8 mouse cellular contexts compared by ENCODE assay signal in the genomic region with DNA sequence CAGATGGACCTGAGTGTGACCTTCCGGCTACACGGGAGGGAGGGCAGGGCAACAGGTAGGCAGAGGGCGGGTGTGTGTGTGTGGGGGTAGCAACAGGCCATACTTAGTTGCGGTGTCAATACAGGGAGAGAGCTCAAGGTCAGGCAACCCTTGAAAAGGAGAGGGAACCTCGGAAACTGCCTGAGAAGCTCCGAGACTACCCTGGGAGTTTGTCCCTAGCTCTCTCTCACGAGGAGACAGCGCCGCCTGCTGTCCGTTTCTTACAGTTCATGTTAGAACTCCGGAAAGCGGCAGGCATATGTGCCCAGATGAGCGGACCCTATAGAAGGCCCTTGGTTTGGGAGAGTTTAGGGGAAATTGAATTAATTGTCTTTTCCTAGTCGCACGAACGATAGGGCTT. TPM values are rescaled to one million over a fixed set of nuclear protein-coding genes. Genes with fewer than 3 reads are reported as not detected.
DNase-seq lines count a peak whose midpoint lies in the region; ATAC-seq lines count a peak whose summit lies in the region.

No protein-coding gene starts in this region.

- no peaks in the 10 kb centered on the region for H3K4me1 ChIP-seq in hindbrain, embryonic 14.5 days (replicated peaks; ENCODE audit: control insufficient read depth, insufficient read depth, low read length)

- no peak overlapping the region for H3K4me2 ChIP-seq in hindbrain, embryonic 14.5 days (replicated peaks)

- ATAC-seq in hindbrain, embryonic 14.5 days (ENCODE audit: low FRiP score), result peak; percentile 31

- no peak overlapping the region for H3K9ac ChIP-seq in hindbrain, embryonic 14.5 days

- H3K27ac ChIP-seq in hindbrain, embryonic 14.5 days, result no peak overlapping the region

- WGBS in hindbrain, embryonic 14.5 days, result 6% methylated on average over 16 of the region's 16 CpGs

- peaks cover 65% of the 10 kb centered on the region for H3K27me3 ChIP-seq in hindbrain, embryonic 14.5 days (ENCODE audit: control insufficient read depth, insufficient read depth, low read length)

- DNase-seq in MN1 (ENCODE audit: low spot score), result peak; percentile 93
- DNase-seq in cerebellum, adult 9-10 months, result peak; percentile 71
- peak; percentile 74 to 79 for DNase-seq in frontal cortex, postnatal 25 days (ENCODE audit: low spot score in 2 of 2)
- DNase-seq in hindbrain, embryonic 14.5 days (ENCODE audit: low spot score), result peak; percentile 95
- peak; percentile 77 to 97 for DNase-seq in layer of hippocampus, postnatal 25 days (ENCODE audit: extremely low spot score in 1 of 2, low spot score in 1 of 2)
- peak; percentile 92 for DNase-seq in lung, postnatal 36 days
- DNase-seq in right cerebral cortex, adult 18-20 months, result peak; percentile 69
- DNase-seq in urinary bladder, adult 18-20 months (ENCODE audit: low spot score in 2 of 2), result peak; percentile 73 to 81

- no peak overlapping the region for H3K4me3 ChIP-seq in hindbrain, embryonic 14.5 days (replicated peaks; ENCODE audit: low read length)

- H3K9me3 ChIP-seq in hindbrain, embryonic 14.5 days (ENCODE audit: control insufficient read depth, low read length), result no peaks in the 10 kb centered on the region

- H3K36me3 ChIP-seq in hindbrain, embryonic 14.5 days (replicated peaks; ENCODE audit: control insufficient read depth, insufficient read depth), result peaks cover 7% of the 10 kb centered on the region; the same call in 1 of the 2 replicates

RNA-seq across cellular contexts. Expression of a gene that starts 8.4 kb away (rescaled TPM):
- polyA plus RNA-seq in hindbrain, embryonic 14.5 days (2014; fragmentation: Nextera tagmentation; extraction: Ambion mirVana), result 1.1 and 1.7 TPM in 2 replicates
- total RNA-seq in layer of hippocampus, postnatal 25 days (2021), result 1 to 10 TPM in 1 of 2 experiments, under 1 TPM in 1; 0.87 to 1.0 TPM

RNA-seq across cellular contexts. Expression of a gene that starts 15.6 kb away (rescaled TPM):
- polyA plus RNA-seq in hindbrain, embryonic 14.5 days (2014; fragmentation: Nextera tagmentation; extraction: Ambion mirVana), result 34.6 and 45.6 TPM in 2 replicates
- 10 to 100 TPM; 35.4 to 40.4 TPM for total RNA-seq in layer of hippocampus, postnatal 25 days (2021)

RNA-seq across cellular contexts. Expression of a gene that starts 23.3 kb away (rescaled TPM):
- polyA plus RNA-seq in hindbrain, embryonic 14.5 days (2014; fragmentation: Nextera tagmentation; extraction: Ambion mirVana), result 2.9 and 3.1 TPM in 2 replicates
- under 1 TPM; 0.66 to 0.82 TPM for total RNA-seq in layer of hippocampus, postnatal 25 days (2021)

RNA-seq across cellular contexts. Expression of a gene that starts 35.1 kb away (rescaled TPM):
- polyA plus RNA-seq in hindbrain, embryonic 14.5 days (2014; fragmentation: Nextera tagmentation; extraction: Ambion mirVana), result 0.12 and 0.25 TPM in 2 replicates
- not detected for total RNA-seq in layer of hippocampus, postnatal 25 days (2021)
